Mouse (Mus musculus) megakaryocyte-erythroid progenitor cell, adult 5-6 weeks (primary cell): ENCODE data around the gene Dtx1. TPM values are rescaled to one million over a fixed set of nuclear protein-coding genes. Genes with fewer than 3 reads are reported as not detected.

Experiments
- ATAC-seq: replicated peaks from 2 replicates; pipeline ENCODE4 v1.8.0; 2016; ENCODE audit warnings: mild to moderate bottlenecking, inconsistent platforms; ENCODE audit not compliant: severe bottlenecking, poor library complexity, low FRiP score, low TSS enrichment
- total RNA-seq, 2 experiments: library from RNA; stranded (forward) in 1 of 2; stranded (reverse) in 1 of 2; fragments of 200-1000, 215-1000 nt in 1 of 2; fragments of >200 nt in 1 of 2; fragmentation: Nextera tagmentation in 1 of 2; gene quantifications; 2 replicates each; pipeline ENCODE4 v1.2.3; 2014 to 2017

Dtx1 gene
- total RNA-seq, 2 experiments from 2014 or later, result 0.56 TPM; not detected in 1

GRCm38 (mm10) chr5:120648569-120649373 lies 63.0 kb downstream of the Dtx1 start, which contains the start of gene Rasal1:
TSS of gene Rasal1 (plus strand) at chr5:120648812.
- ATAC-seq, result peak; percentile 72

GRCm38 (mm10) chr5:120647814-120648491 lies 63.8 kb downstream of the Dtx1 start:
- ATAC-seq, result peak; percentile 4; the same call in 1 of the 2 replicates

- no peak for ATAC-seq
Observed at GRCm38 (mm10) chr5:120647361-120647760, 64.4 kb downstream of the Dtx1 start.

- ATAC-seq, result no peak
Observed at GRCm38 (mm10) chr5:120645851-120646250, 65.9 kb downstream of the Dtx1 start.

- no peak for ATAC-seq
Observed at GRCm38 (mm10) chr5:120644227-120644626, 67.5 kb downstream of the Dtx1 start.

- ATAC-seq, result no peak
Observed at GRCm38 (mm10) chr5:120643365-120644085, 68.2 kb downstream of the Dtx1 start.

- no peak for ATAC-seq
Observed at GRCm38 (mm10) chr5:120640094-120640493, 71.6 kb downstream of the Dtx1 start.

GRCm38 (mm10) chr5:120635633-120636032 lies 76.1 kb downstream of the Dtx1 start:
- no peak for ATAC-seq

GRCm38 (mm10) chr5:120634860-120635259 lies 76.9 kb downstream of the Dtx1 start:
- ATAC-seq, result no peak

- ATAC-seq, result no peak
Observed at GRCm38 (mm10) chr5:120634131-120634530, 77.6 kb downstream of the Dtx1 start, which contains the start of gene Cfap73. TSS of gene Cfap73 (minus strand) at chr5:120634235.

GRCm38 (mm10) chr5:120631892-120632291 lies 79.8 kb downstream of the Dtx1 start:
- no peak for ATAC-seq

- ATAC-seq, result no peak
Observed at GRCm38 (mm10) chr5:120631128-120631527, 80.6 kb downstream of the Dtx1 start.

Other genes starting within 250 kb of the Dtx1 start
- gene Sdsl, start 239.1 kb downstream of the Dtx1 start, total RNA-seq (2014; fragmentation: Nextera tagmentation), result 59.5 and 72.1 TPM in 2 replicates
- 58.5 and 67.3 TPM in 2 replicates for gene Sdsl, start 239.1 kb downstream of the Dtx1 start, total RNA-seq (2017)
- not detected in 2 replicates for gene Sds, start 235.4 kb downstream of the Dtx1 start, total RNA-seq (2014; fragmentation: Nextera tagmentation)
- gene Sds, start 235.4 kb downstream of the Dtx1 start, total RNA-seq (2017), result not detected in 2 replicates
- gene Plbd2, start 208.3 kb downstream of the Dtx1 start, total RNA-seq (2014; fragmentation: Nextera tagmentation), result 13.6 and 20.8 TPM in 2 replicates
- gene Plbd2, start 208.3 kb downstream of the Dtx1 start, total RNA-seq (2017), result 6.3 and 8.7 TPM in 2 replicates
- 0.35 and 1.6 TPM in 2 replicates for gene Slc8b1, start 200.8 kb downstream of the Dtx1 start, total RNA-seq (2014; fragmentation: Nextera tagmentation)
- gene Slc8b1, start 200.8 kb downstream of the Dtx1 start, total RNA-seq (2017), result 0.09 and 1.7 TPM in 2 replicates
- 71.7 and 84.7 TPM in 2 replicates for gene Tpcn1, start 123.3 kb downstream of the Dtx1 start, total RNA-seq (2014; fragmentation: Nextera tagmentation)
- 16.0 and 19.1 TPM in 2 replicates for gene Tpcn1, start 123.3 kb downstream of the Dtx1 start, total RNA-seq (2017)
- gene Iqcd, start 122.9 kb downstream of the Dtx1 start, total RNA-seq (2014; fragmentation: Nextera tagmentation), result 6.4 and 9.0 TPM in 2 replicates
- gene Iqcd, start 122.9 kb downstream of the Dtx1 start, total RNA-seq (2017), result 6.3 and 7.9 TPM in 2 replicates
- gene Rita1, start 99.3 kb downstream of the Dtx1 start, total RNA-seq (2014; fragmentation: Nextera tagmentation), result 9.9 and 11.8 TPM in 2 replicates
- gene Rita1, start 99.3 kb downstream of the Dtx1 start, total RNA-seq (2017), result 5.5 and 6.9 TPM in 2 replicates
- gene Ddx54, start 99.2 kb downstream of the Dtx1 start, total RNA-seq (2014; fragmentation: Nextera tagmentation), result 28.3 and 41.7 TPM in 2 replicates
- gene Ddx54, start 99.2 kb downstream of the Dtx1 start, total RNA-seq (2017), result 40.4 and 40.6 TPM in 2 replicates
- gene Cfap73, start 77.7 kb downstream of the Dtx1 start, total RNA-seq (2014; fragmentation: Nextera tagmentation), result not detected in 2 replicates
- not detected in 2 replicates for gene Cfap73, start 77.7 kb downstream of the Dtx1 start, total RNA-seq (2017)
- not detected in 2 replicates for gene Rasal1, start 63.1 kb downstream of the Dtx1 start, total RNA-seq (2014; fragmentation: Nextera tagmentation)
- gene Rasal1, start 63.1 kb downstream of the Dtx1 start, total RNA-seq (2017), result not detected in 2 replicates
- 1.7 and 2.0 TPM in 2 replicates for gene Oas2, start 37.9 kb upstream of the Dtx1 start, total RNA-seq (2014; fragmentation: Nextera tagmentation)
- gene Oas2, start 37.9 kb upstream of the Dtx1 start, total RNA-seq (2017), result 0.72 and 1.3 TPM in 2 replicates
- 2.3 and 4.2 TPM in 2 replicates for gene Oas3, start 65.7 kb upstream of the Dtx1 start, total RNA-seq (2014; fragmentation: Nextera tagmentation)
- 1.8 and 2.0 TPM in 2 replicates for gene Oas3, start 65.7 kb upstream of the Dtx1 start, total RNA-seq (2017)
- gene Oas1e, start 83.6 kb upstream of the Dtx1 start, total RNA-seq (2014; fragmentation: Nextera tagmentation), result not detected in 2 replicates
- not detected in 2 replicates for gene Oas1e, start 83.6 kb upstream of the Dtx1 start, total RNA-seq (2017)
- gene Oas1c, start 100.6 kb upstream of the Dtx1 start, total RNA-seq (2014; fragmentation: Nextera tagmentation), result 5.3 and 8.3 TPM in 2 replicates
- 3.1 and 26.4 TPM in 2 replicates for gene Oas1c, start 100.6 kb upstream of the Dtx1 start, total RNA-seq (2017)
- gene Oas1f, start 135.4 kb upstream of the Dtx1 start, total RNA-seq (2014; fragmentation: Nextera tagmentation), result not detected in 2 replicates
- gene Oas1f, start 135.4 kb upstream of the Dtx1 start, total RNA-seq (2017), result not detected in 2 replicates
- gene Oas1h, start 149.5 kb upstream of the Dtx1 start, total RNA-seq (2014; fragmentation: Nextera tagmentation), result not detected in 2 replicates
- not detected in 2 replicates for gene Oas1h, start 149.5 kb upstream of the Dtx1 start, total RNA-seq (2017)
- gene Oas1g, start 175.7 kb upstream of the Dtx1 start, total RNA-seq (2014; fragmentation: Nextera tagmentation), result 2.5 TPM in 1 of 2 replicates, not detected in the other
- not detected in 2 replicates for gene Oas1g, start 175.7 kb upstream of the Dtx1 start, total RNA-seq (2017)
- 6.4 and 8.1 TPM in 2 replicates for gene Oas1a, start 195.6 kb upstream of the Dtx1 start, total RNA-seq (2014; fragmentation: Nextera tagmentation)
- gene Oas1a, start 195.6 kb upstream of the Dtx1 start, total RNA-seq (2017), result 6.9 and 9.6 TPM in 2 replicates
- gene Oas1d, start 202.6 kb upstream of the Dtx1 start, total RNA-seq (2014; fragmentation: Nextera tagmentation), result not detected in 2 replicates
- not detected in 2 replicates for gene Oas1d, start 202.6 kb upstream of the Dtx1 start, total RNA-seq (2017)